Mouse (Mus musculus) liver, embryonic 14.5 days (tissue): ENCODE results near the gene Krt15.

Experiments used
- CTCF ChIP-seq: IDR thresholded peaks from 2 replicates; pipeline ENCODE4 v1.5.1; 2016; ENCODE audit warnings: antibody characterized with exemption, low read depth, control low read depth
- EP300 ChIP-seq: IDR thresholded peaks from 2 replicates; pipeline ENCODE4 v1.6.1; 2016; ENCODE audit warnings: antibody characterized with exemption, low read depth

DNA sequence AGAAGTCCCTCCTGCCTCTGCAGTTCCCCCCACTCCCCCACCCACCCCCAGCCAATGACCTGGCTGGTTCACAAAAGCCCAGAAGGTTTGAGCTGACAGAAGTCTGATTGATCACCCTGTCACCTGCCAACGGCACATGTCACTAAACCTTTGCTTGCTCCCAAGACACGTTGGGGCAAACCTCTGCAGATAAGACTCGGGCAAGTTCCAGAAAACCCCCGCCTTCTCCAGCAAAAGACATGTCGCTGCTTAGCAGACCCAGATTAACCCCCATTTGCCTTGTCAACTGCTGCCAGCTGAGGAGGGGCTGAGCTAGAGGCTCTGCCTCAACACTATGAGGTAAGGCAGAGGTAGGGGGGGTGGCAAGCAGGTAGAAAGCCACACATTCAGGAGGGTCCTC, 831 bp upstream of the Krt15 start:
- no peak for TF ChIP-seq CTCF
- no peak for TF ChIP-seq EP300
